In the genomic region with DNA sequence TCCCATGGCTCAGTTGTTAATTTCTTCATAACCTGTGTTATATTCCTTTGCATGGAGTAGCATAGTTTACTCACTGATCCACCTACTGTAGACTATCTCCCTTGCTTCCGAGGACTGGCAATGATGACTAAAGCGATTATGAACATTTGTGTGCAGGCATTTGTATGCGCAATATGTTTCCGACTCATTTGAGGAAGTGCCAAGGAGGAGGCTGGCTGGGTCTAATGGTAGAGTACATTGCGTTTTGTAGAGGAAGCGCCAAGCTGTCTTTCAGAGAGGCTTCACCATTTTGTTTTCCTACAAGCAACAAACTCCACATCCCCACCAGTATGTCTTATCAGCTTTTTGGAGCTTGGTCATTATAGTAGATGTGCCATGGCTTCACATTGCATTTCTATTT, we compare ENCODE assay signal across 24 mouse cellular contexts.
DNase-seq lines count a peak whose midpoint lies in the region; ATAC-seq and TF ChIP-seq lines count a peak whose summit lies in the region.
"Had no signal": no experiment of that assay in that cellular context is flagged by ENCODE, and none has a peak within 500 bp of the region (broad histone marks: within the 10 kb centered on the region; RNA-seq: fewer than 3 reads in every experiment).

No protein-coding gene starts in this region.

- TF ChIP-seq POLR2A in brain, embryonic 14.5 days (IDR thresholded peaks at IDR 0.05; ENCODE audit: borderline replicate concordance, extremely low read depth, insufficient read depth, insufficient read length, poor library complexity, severe bottlenecking): no peak

- H3K36me3 ChIP-seq in lung, postnatal 0 days (ENCODE audit: insufficient read depth, low read length): no peaks in the 10 kb centered on the region
- no peaks in the 10 kb centered on the region for H3K36me3 ChIP-seq in intestine, postnatal 0 days (ENCODE audit: control insufficient read depth, insufficient read depth)
- H3K36me3 ChIP-seq: hindbrain, embryonic 10.5 days; limb, embryonic 10.5 days had no signal

- no peaks in the 10 kb centered on the region for H3K27me3 ChIP-seq in lung, postnatal 0 days (replicated peaks; ENCODE audit: insufficient read depth, low read length)
- no peaks in the 10 kb centered on the region for H3K27me3 ChIP-seq in intestine, postnatal 0 days (replicated peaks; ENCODE audit: control insufficient read depth, insufficient read depth, low read length)

- H3K4me2 ChIP-seq in lung, postnatal 0 days (replicated peaks; ENCODE audit: low read depth, low read length): no peak overlapping the region
- H3K4me2 ChIP-seq in intestine, postnatal 0 days (replicated peaks; ENCODE audit: low read depth): no peak overlapping the region
- H3K4me2 ChIP-seq: midbrain, embryonic 11.5 days had no signal

- no peaks in the 10 kb centered on the region for H3K9me3 ChIP-seq in lung, postnatal 0 days (ENCODE audit: low read length)
- H3K9me3 ChIP-seq in intestine, postnatal 0 days (ENCODE audit: control insufficient read depth): no peaks in the 10 kb centered on the region
- H3K9me3 ChIP-seq: hindbrain, embryonic 10.5 days; limb, embryonic 10.5 days had no signal

- no peak for TF ChIP-seq EP300 in lung, postnatal 0 days (IDR thresholded peaks at IDR 0.05)

- no peaks in the 10 kb centered on the region for H3K4me1 ChIP-seq in lung, postnatal 0 days (ENCODE audit: insufficient read depth, low read depth, low read length)
- no peaks in the 10 kb centered on the region for H3K4me1 ChIP-seq in intestine, postnatal 0 days (replicated peaks; ENCODE audit: control insufficient read depth, insufficient read depth, low read length)
- H3K4me1 ChIP-seq: hindbrain, embryonic 10.5 days; limb, embryonic 10.5 days had no signal

- ATAC-seq in lung, postnatal 0 days: no peak
- ATAC-seq in megakaryocyte, adult 5-6 weeks (ENCODE audit: poor library complexity, severe bottlenecking): peak; percentile 72
- ATAC-seq in intestine, postnatal 0 days: no peak
- ATAC-seq in activated CD4-positive, CD25-positive, alpha-beta regulatory T cell, adult 4 months: no peak
- ATAC-seq: hindbrain, postnatal 0 days; liver, postnatal 0 days; Patski had no signal

- TF ChIP-seq CTCF in lung, postnatal 0 days (IDR thresholded peaks at IDR 0.05): no peak
- TF ChIP-seq CTCF in brain, embryonic 14.5 days (IDR thresholded peaks at IDR 0.05; ENCODE audit: borderline replicate concordance, extremely low read depth, insufficient read depth, insufficient read length): no peak
- no peak for TF ChIP-seq CTCF in intestine, postnatal 0 days (IDR thresholded peaks at IDR 0.05; ENCODE audit: low read depth)

- no peak overlapping the region for H3K4me3 ChIP-seq in lung, postnatal 0 days (ENCODE audit: low read depth, low read length)
- H3K4me3 ChIP-seq in intestine, postnatal 0 days (ENCODE audit: low read depth, low read length): no peak overlapping the region
- H3K4me3 ChIP-seq: hindbrain, embryonic 10.5 days; left cerebral cortex, adult 2 months; limb, embryonic 10.5 days had no signal

- no peak overlapping the region for H3K27ac ChIP-seq in lung, postnatal 0 days (ENCODE audit: low read length)
- no peak overlapping the region for H3K27ac ChIP-seq in intestine, postnatal 0 days (ENCODE audit: low read depth, low read length)
- H3K27ac ChIP-seq: hindbrain, embryonic 10.5 days; hindbrain, postnatal 0 days; left cerebral cortex, adult 2 months; limb, embryonic 10.5 days had no signal

- DNase-seq in lung, postnatal 36 days: peak; percentile 1
- no peak for DNase-seq in lung, postnatal 0 days (ENCODE audit: low spot score)
- DNase-seq in brain, embryonic 14.5 days (ENCODE audit: low read depth): peak; percentile 51
- DNase-seq in layer of hippocampus, adult 8-10 months (ENCODE audit: low spot score in 2 of 2): peak; percentile 44 to 61
- DNase-seq in kidney, adult 18-20 months: no peak
- DNase-seq: adrenal gland, postnatal 10 days; cerebellum, adult 9-10 months; embryo, embryonic 11 days; gastrocnemius, postnatal 25 days; kidney, adult 11 months; kidney, postnatal 10 days; liver, postnatal 0 days; lung, postnatal 14 days; retina, postnatal 1 day; thymus, postnatal 36 days had no signal

- no peak overlapping the region for H3K9ac ChIP-seq in lung, postnatal 0 days (replicated peaks; ENCODE audit: low read depth)
- no peak overlapping the region for H3K9ac ChIP-seq in intestine, postnatal 0 days (ENCODE audit: low read depth, low read length)
- H3K9ac ChIP-seq: liver, postnatal 0 days had no signal

- WGBS in lung, postnatal 0 days: 83% methylated on average over 6 of the region's 6 CpGs
- WGBS in intestine, postnatal 0 days: 87% methylated on average over 6 of the region's 6 CpGs

Comparison
In these comparisons a context has a peak if more than half of its experiments do, and no peak if none do; other contexts are left out.
1. DNase-seq: peak in lung, postnatal 36 days (single experiment), brain, embryonic 14.5 days (single experiment) and layer of hippocampus, adult 8-10 months (2 of 2); none in lung, postnatal 0 days (single experiment) and kidney, adult 18-20 months (single experiment).